In genomic region chr19:46003371-46004226, GRCm38 (mm10) we compare ENCODE assay signal across 8 mouse cellular contexts. TPM values are rescaled to one million over a fixed set of nuclear protein-coding genes. Genes with fewer than 3 reads are reported as not detected.
DNase-seq lines count a peak whose midpoint lies in the region; ATAC-seq and TF ChIP-seq lines count a peak whose summit lies in the region.

TSS of gene Hps6 (plus strand) at chr19:46003508.

- peak; percentile 92 for DNase-seq in 416B (ENCODE audit: low read depth)
- peak; percentile 51 for DNase-seq in midbrain, postnatal 0 days (ENCODE audit: low spot score)
- DNase-seq in spleen, postnatal 14 days (ENCODE audit: low spot score in 2 of 2) = peak; percentile 76

- ATAC-seq in embryonic facial prominence, embryonic 15.5 days (ENCODE audit: insufficient number of reproducible peaks, low FRiP score, low TSS enrichment, low read depth) = peak; percentile 77
- ATAC-seq in heart, embryonic 11.5 days (replicated peaks; ENCODE audit: insufficient number of reproducible peaks, low FRiP score, low TSS enrichment) = peak; percentile 88
- ATAC-seq in kidney, embryonic 15.5 days (replicated peaks; ENCODE audit: low FRiP score) = peak; percentile 95
- ATAC-seq in limb, embryonic 15.5 days (ENCODE audit: insufficient number of reproducible peaks, low FRiP score, low TSS enrichment, low read depth) = peak; percentile 37; the same call in 1 of the 2 replicates
- ATAC-seq in midbrain, postnatal 0 days (ENCODE audit: low FRiP score) = peak; percentile 31

- no peaks in the 10 kb centered on the region; the same call in 1 of the 2 replicates for H3K4me1 ChIP-seq in bone marrow, adult 2 months (ENCODE audit: control insufficient read depth, insufficient read depth, low read length)
- peaks cover 20% of the 10 kb centered on the region for H3K4me1 ChIP-seq in embryonic facial prominence, embryonic 15.5 days
- peaks cover 10% of the 10 kb centered on the region for H3K4me1 ChIP-seq in heart, embryonic 11.5 days (ENCODE audit: control insufficient read depth, insufficient read depth, low read length)
- H3K4me1 ChIP-seq in kidney, embryonic 15.5 days = peaks cover 36% of the 10 kb centered on the region
- H3K4me1 ChIP-seq in limb, embryonic 15.5 days = peaks cover 26% of the 10 kb centered on the region
- H3K4me1 ChIP-seq in midbrain, postnatal 0 days (ENCODE audit: insufficient read depth, low read length) = 0 out of 2 replicates have a peak, but pooled peaks cover 5% of the 10 kb centered on the region

- TF ChIP-seq CTCF in bone marrow, adult 2 months (IDR thresholded peaks at IDR 0.05; ENCODE audit: control insufficient read depth, insufficient read depth, low read length) = no peak
- TF ChIP-seq CTCF in midbrain, postnatal 0 days (IDR thresholded peaks at IDR 0.05) = no peak

- H3K9ac ChIP-seq in embryonic facial prominence, embryonic 15.5 days = peak within 1 kb of the TSS; percentile 59
- peak within 1 kb of the TSS; percentile 82 for H3K9ac ChIP-seq in heart, embryonic 11.5 days (ENCODE audit: low read depth, low read length)
- H3K9ac ChIP-seq in kidney, embryonic 15.5 days = peak within 1 kb of the TSS; percentile 83
- H3K9ac ChIP-seq in limb, embryonic 15.5 days = peak within 1 kb of the TSS; percentile 77
- H3K9ac ChIP-seq in midbrain, postnatal 0 days (replicated peaks; ENCODE audit: low read length, poor library complexity, severe bottlenecking) = peak within 1 kb of the TSS; percentile 64

- H3K9me3 ChIP-seq in embryonic facial prominence, embryonic 15.5 days (replicated peaks) = no peaks in the 10 kb centered on the region
- H3K9me3 ChIP-seq in heart, embryonic 11.5 days (replicated peaks; ENCODE audit: control insufficient read depth, low read length) = no peaks in the 10 kb centered on the region
- H3K9me3 ChIP-seq in kidney, embryonic 15.5 days (replicated peaks) = no peaks in the 10 kb centered on the region
- H3K9me3 ChIP-seq in limb, embryonic 15.5 days = no peaks in the 10 kb centered on the region
- no peaks in the 10 kb centered on the region for H3K9me3 ChIP-seq in midbrain, postnatal 0 days (ENCODE audit: low read length)

- peak within 1 kb of the TSS; percentile 89 for H3K4me2 ChIP-seq in embryonic facial prominence, embryonic 15.5 days (replicated peaks)
- H3K4me2 ChIP-seq in heart, embryonic 11.5 days = peak within 1 kb of the TSS; percentile 100
- H3K4me2 ChIP-seq in kidney, embryonic 15.5 days = peak within 1 kb of the TSS; percentile 100
- peak within 1 kb of the TSS; percentile 99 for H3K4me2 ChIP-seq in limb, embryonic 15.5 days
- H3K4me2 ChIP-seq in midbrain, postnatal 0 days (ENCODE audit: low read depth, low read length, poor library complexity, severe bottlenecking) = peak within 1 kb of the TSS; percentile 98

- no peaks in the 10 kb centered on the region for H3K27me3 ChIP-seq in embryonic facial prominence, embryonic 15.5 days
- H3K27me3 ChIP-seq in heart, embryonic 11.5 days (ENCODE audit: control insufficient read depth, insufficient read depth, low read length) = 0 out of 2 replicates have a peak, but pooled peaks cover 2% of the 10 kb centered on the region
- H3K27me3 ChIP-seq in kidney, embryonic 15.5 days = no peaks in the 10 kb centered on the region
- no peaks in the 10 kb centered on the region for H3K27me3 ChIP-seq in limb, embryonic 15.5 days
- 0 out of 2 replicates have a peak, but pooled peaks cover 8% of the 10 kb centered on the region for H3K27me3 ChIP-seq in midbrain, postnatal 0 days (ENCODE audit: insufficient read depth, low read length)

- peak; percentile 93; the same call in 1 of the 2 replicates for TF ChIP-seq POLR2A in bone marrow, adult 2 months (IDR thresholded peaks at IDR 0.05; ENCODE audit: borderline replicate concordance, control insufficient read depth, low read depth, low read length)

- peak within 1 kb of the TSS; percentile 84 for H3K27ac ChIP-seq in bone marrow, adult 2 months (ENCODE audit: control insufficient read depth, insufficient read depth, low read depth, low read length, poor library complexity)
- peak within 1 kb of the TSS; percentile 45; the same call in 1 of the 2 replicates for H3K27ac ChIP-seq in embryonic facial prominence, embryonic 15.5 days (replicated peaks)
- H3K27ac ChIP-seq in heart, embryonic 11.5 days (ENCODE audit: low read depth, low read length) = no peak within 1 kb of the TSS
- H3K27ac ChIP-seq in kidney, embryonic 15.5 days = peak within 1 kb of the TSS; percentile 77
- peak within 1 kb of the TSS; percentile 50; the same call in 1 of the 2 replicates for H3K27ac ChIP-seq in limb, embryonic 15.5 days
- H3K27ac ChIP-seq in midbrain, postnatal 0 days (ENCODE audit: low read depth, low read length) = no peak within 1 kb of the TSS

- peak within 1 kb of the TSS; percentile 83 for H3K4me3 ChIP-seq in bone marrow, adult 2 months (replicated peaks; ENCODE audit: control insufficient read depth, low read depth, low read length)
- peak within 1 kb of the TSS; percentile 62 for H3K4me3 ChIP-seq in embryonic facial prominence, embryonic 15.5 days (replicated peaks)
- H3K4me3 ChIP-seq in heart, embryonic 11.5 days (ENCODE audit: low read depth, low read length) = peak within 1 kb of the TSS; percentile 79
- peak within 1 kb of the TSS; percentile 78 for H3K4me3 ChIP-seq in kidney, embryonic 15.5 days (replicated peaks)
- peak within 1 kb of the TSS; percentile 74 for H3K4me3 ChIP-seq in limb, embryonic 15.5 days
- H3K4me3 ChIP-seq in midbrain, postnatal 0 days (ENCODE audit: low read depth, low read length) = peak within 1 kb of the TSS; percentile 53

- WGBS in bone marrow, adult 2 months = under 1% methylated on average over 68 of the region's 70 CpGs
- WGBS in embryonic facial prominence, embryonic 15.5 days = 2% methylated on average over 70 of the region's 70 CpGs
- under 1% methylated on average over 70 of the region's 70 CpGs for WGBS in heart, embryonic 11.5 days (ENCODE audit: insufficient replicate concordance)
- 1% methylated on average over 70 of the region's 70 CpGs for WGBS in kidney, embryonic 15.5 days
- 2% methylated on average over 69 of the region's 70 CpGs for WGBS in limb, embryonic 15.5 days
- WGBS in midbrain, postnatal 0 days = 2% methylated on average over 68 of the region's 70 CpGs

- H3K36me3 ChIP-seq in embryonic facial prominence, embryonic 15.5 days = peaks cover 18% of the 10 kb centered on the region
- H3K36me3 ChIP-seq in heart, embryonic 11.5 days (ENCODE audit: control insufficient read depth, insufficient read depth, low read length) = no peaks in the 10 kb centered on the region; the same call in 1 of the 2 replicates
- peaks cover 19% of the 10 kb centered on the region for H3K36me3 ChIP-seq in kidney, embryonic 15.5 days
- no peaks in the 10 kb centered on the region; the same call in 1 of the 2 replicates for H3K36me3 ChIP-seq in limb, embryonic 15.5 days
- no peaks in the 10 kb centered on the region for H3K36me3 ChIP-seq in midbrain, postnatal 0 days (ENCODE audit: insufficient read depth, low read length)

RNA-seq across cellular contexts. Expression of gene Hps6, which starts in this region (rescaled TPM):
- polyA plus RNA-seq in bone marrow, adult 2 months (2011; ENCODE audit: insufficient read depth, insufficient read length, low replicate concordance, missing spikeins) = 1.2 and 1.9 TPM in 2 replicates
- polyA plus RNA-seq in embryonic facial prominence, embryonic 15.5 days (2015; fragmentation: Nextera tagmentation; extraction: Ambion mirVana) = 8.7 and 10.1 TPM in 2 replicates
- 3.0 and 3.6 TPM in 2 replicates for polyA plus RNA-seq in heart, embryonic 11.5 days (2014; fragmentation: Nextera tagmentation; extraction: Ambion mirVana)
- polyA plus RNA-seq in kidney, embryonic 15.5 days (2015; fragmentation: Nextera tagmentation; extraction: Ambion mirVana) = 8.3 and 8.9 TPM in 2 replicates
- 8.8 and 9.2 TPM in 2 replicates for polyA plus RNA-seq in limb, embryonic 15.5 days (2015; fragmentation: Nextera tagmentation; extraction: Ambion mirVana)
- total RNA-seq in midbrain, postnatal 0 days (2014; rRNA removed) = 8.9 and 9.4 TPM in 2 replicates
- 3.9 and 4.6 TPM in 2 replicates for polyA plus RNA-seq in midbrain, postnatal 0 days (2015; fragmentation: Nextera tagmentation; extraction: Ambion mirVana)

Comparison
In these comparisons a context has a peak if more than half of its experiments do, and no peak if none do; other contexts are left out.
1. H3K27ac ChIP-seq: peak in bone marrow, adult 2 months (single experiment), embryonic facial prominence, embryonic 15.5 days (single experiment), kidney, embryonic 15.5 days (single experiment) and limb, embryonic 15.5 days (single experiment); none in heart, embryonic 11.5 days (single experiment) and midbrain, postnatal 0 days (single experiment).
2. ATAC-seq: peak in every context shown above with its lines; median percentile 95 in kidney, embryonic 15.5 days; 88 in heart, embryonic 11.5 days; 77 in embryonic facial prominence, embryonic 15.5 days; 37 in limb, embryonic 15.5 days; 31 in midbrain, postnatal 0 days.
3. Peak in every context shown above with its lines, with median percentiles within 50 percentile points of each other: DNase-seq, H3K4me3 ChIP-seq, H3K4me2 ChIP-seq and H3K9ac ChIP-seq.